Mouse (Mus musculus) CH12.LX (cell line): ENCODE measurements around the gene Slc26a1. TPM values are rescaled to one million over a fixed set of nuclear protein-coding genes. Genes with fewer than 3 reads are reported as not detected.

Source experiments
- DNase-seq: peaks from one replicate; pipeline ENCODE4 v3.0.0-alpha.2; 2013; ENCODE audit errors: extremely low read depth
- H3K27ac ChIP-seq: 2 replicates; pipeline ENCODE4 v1.5.1; 2012; ENCODE audit warnings: low read depth, mild to moderate bottlenecking, control low read depth, moderate library complexity; ENCODE audit not compliant: insufficient read depth
- H3K27me3 ChIP-seq: replicated peaks from 2 replicates; pipeline ENCODE3; 2012; ENCODE audit warnings: inconsistent platforms
- H3K36me3 ChIP-seq, 2 experiments: replicated peaks in 1 of 2; 2 replicates each; pipeline versions ENCODE3 to v1.6.1; 2012; ENCODE audit warnings: inconsistent platforms in 1 of 2, low read length in 1 of 2, mild to moderate bottlenecking in 1 of 2, mixed read lengths in 1 of 2, moderate library complexity in 1 of 2; ENCODE audit not compliant: control insufficient read depth in 1 of 2, insufficient read depth in 1 of 2
- H3K4me1 ChIP-seq, 2 experiments: 2 replicates each; pipeline ENCODE4 v1.6.1; 2012; ENCODE audit warnings: inconsistent platforms in 1 of 2, moderate library complexity in 1 of 2; ENCODE audit not compliant: insufficient read depth in 2 of 2, control insufficient read depth in 1 of 2
- H3K4me2 ChIP-seq: 2 replicates; pipeline ENCODE4 v1.6.1; 2012; ENCODE audit warnings: low read depth, mild to moderate bottlenecking, control low read depth; ENCODE audit not compliant: poor library complexity, insufficient read depth, severe bottlenecking
- H3K4me3 ChIP-seq, 3 experiments: fragments of 150-350 bp in 1 of 3; sonication (generic) in 1 of 3; replicated peaks in 1 of 3; 2 replicates each; pipeline versions ENCODE3 to v1.5.1; 2011 to 2012; ENCODE audit warnings: low read depth in 2 of 3, low read length in 2 of 3, mild to moderate bottlenecking in 2 of 3, moderate library complexity in 2 of 3, control low read depth in 1 of 3, improper control_type of control experiment in 1 of 3, inconsistent platforms in 1 of 3, mixed read lengths in 1 of 3; ENCODE audit not compliant: poor library complexity in 1 of 3
- H3K79me2 ChIP-seq: replicated peaks from 2 replicates; pipeline ENCODE4 v1.6.1; 2012; ENCODE audit warnings: mild to moderate bottlenecking, moderate library complexity; ENCODE audit not compliant: control insufficient read depth, poor library complexity, insufficient read depth, severe bottlenecking; ENCODE audit errors: extremely low read depth
- H3K9ac ChIP-seq: 2 replicates; pipeline ENCODE4 v1.6.1; 2012; ENCODE audit warnings: low read depth, mild to moderate bottlenecking, control low read depth, moderate library complexity; ENCODE audit not compliant: insufficient read depth
- H3K9me3 ChIP-seq: replicated peaks from 2 replicates; pipeline ENCODE3; 2012; ENCODE audit warnings: low read length, inconsistent platforms, mixed read lengths
- BHLHE40 ChIP-seq: IDR thresholded peaks from 2 replicates; pipeline ENCODE4 v1.6.1; 2011; ENCODE audit warnings: mild to moderate bottlenecking, low read depth, low read length, improper control_type of control experiment
- CTCF ChIP-seq, 2 experiments: IDR thresholded peaks in 1 of 2; conservative IDR thresholded peaks in 1 of 2; 2 replicates each; pipeline ENCODE4 v1.5.1; 2011 to 2012; ENCODE audit warnings: low read depth in 2 of 2, low read length in 2 of 2, improper control_type of control experiment in 1 of 2, inconsistent platforms in 1 of 2, mild to moderate bottlenecking in 1 of 2, moderate library complexity in 1 of 2
- ETS1 ChIP-seq: conservative IDR thresholded peaks from 2 replicates; pipeline ENCODE4 v1.6.1; 2012; ENCODE audit warnings: low read depth, mild to moderate bottlenecking, inconsistent platforms, low read length, improper control_type of control experiment, moderate library complexity
- GABPA ChIP-seq: IDR thresholded peaks from 2 replicates; pipeline ENCODE4 v1.6.1; 2012; ENCODE audit warnings: low read depth, low read length, improper control_type of control experiment, inconsistent platforms; ENCODE audit not compliant: insufficient replicate concordance
- HCFC1 ChIP-seq: IDR thresholded peaks from 2 replicates; pipeline ENCODE4 v1.6.1; 2012; ENCODE audit warnings: low read depth, mild to moderate bottlenecking, inconsistent platforms, low read length, improper control_type of control experiment
- IRF4 ChIP-seq: IDR thresholded peaks from 2 replicates; pipeline ENCODE4 v1.6.1; 2014; ENCODE audit warnings: low read depth, mild to moderate bottlenecking, inconsistent platforms, low read length, improper control_type of control experiment
- JUN ChIP-seq: IDR thresholded peaks from 2 replicates; pipeline ENCODE4 v1.6.1; 2011; ENCODE audit warnings: low read depth, mild to moderate bottlenecking, low read length, improper control_type of control experiment, moderate library complexity; ENCODE audit not compliant: insufficient read depth
- MAZ ChIP-seq: IDR thresholded peaks from 2 replicates; pipeline ENCODE4 v1.6.1; 2012; ENCODE audit warnings: low read depth, mild to moderate bottlenecking, inconsistent platforms, low read length, improper control_type of control experiment, moderate library complexity
- NELFE ChIP-seq: IDR thresholded peaks from 2 replicates; pipeline ENCODE4 v1.6.1; 2011; ENCODE audit warnings: low read depth, low read length, improper control_type of control experiment
- POLR2AphosphoS2 ChIP-seq: IDR thresholded peaks from 2 replicates; pipeline ENCODE4 v1.6.1; 2011; ENCODE audit warnings: low read depth, low read length, improper control_type of control experiment
- SIN3A ChIP-seq: IDR thresholded peaks from 2 replicates; pipeline ENCODE4 v1.6.1; 2012; ENCODE audit warnings: low read length, improper control_type of control experiment, inconsistent platforms
- SMC3 ChIP-seq: IDR thresholded peaks from 2 replicates; pipeline ENCODE4 v1.6.1; 2011; ENCODE audit warnings: low read depth, low read length, improper control_type of control experiment
- TBP ChIP-seq: conservative IDR thresholded peaks from 2 replicates; pipeline ENCODE4 v1.6.1; 2011; ENCODE audit warnings: low read depth, low read length, improper control_type of control experiment
- TCF12 ChIP-seq: IDR thresholded peaks from 2 replicates; pipeline ENCODE4 v1.6.1; 2014; ENCODE audit warnings: low read depth, mild to moderate bottlenecking, inconsistent platforms, low read length, improper control_type of control experiment
- UBTF ChIP-seq: IDR thresholded peaks from 2 replicates; pipeline ENCODE4 v1.6.1; 2012; ENCODE audit warnings: low read depth, mild to moderate bottlenecking, inconsistent platforms, low read length, improper control_type of control experiment, moderate library complexity
- USF1 ChIP-seq: IDR thresholded peaks from 2 replicates; pipeline ENCODE4 v1.6.1; 2014; ENCODE audit warnings: low read depth, mild to moderate bottlenecking, inconsistent platforms, low read length, improper control_type of control experiment
- ZC3H11A ChIP-seq: IDR thresholded peaks from 2 replicates; pipeline ENCODE4 v1.6.1; 2012; ENCODE audit warnings: low read depth, mild to moderate bottlenecking, inconsistent platforms, low read length, improper control_type of control experiment
- ZKSCAN1 ChIP-seq: IDR thresholded peaks from 2 replicates; pipeline ENCODE4 v1.6.1; 2012; ENCODE audit warnings: low read depth, inconsistent platforms, low read length, improper control_type of control experiment, borderline replicate concordance
- ZMIZ1 ChIP-seq: IDR thresholded peaks from 2 replicates; pipeline ENCODE4 v1.6.1; 2012; ENCODE audit warnings: low read depth, mild to moderate bottlenecking, inconsistent platforms, low read length, improper control_type of control experiment
- ZNF384 ChIP-seq: IDR thresholded peaks from 2 replicates; pipeline ENCODE4 v1.6.1; 2012; ENCODE audit warnings: low read depth, low read length, improper control_type of control experiment, inconsistent platforms
- dilution Hi-C: fragments of 300-500 bp; cut with MboI; formaldehyde crosslinking; loops from 2 replicates; pipeline ENCODE4 v1.14.3; 2020; ENCODE audit warnings: low sequenced_read_pairs; ENCODE audit not compliant: extremely low pct_unique_long_range_greater_than_20kb, extremely low pct_ligation_motif_present
- in situ Hi-C: fragments of 300-500 bp; cut with MboI; formaldehyde crosslinking; loops from 3 replicates; pipeline ENCODE4 v1.14.3; 2019; ENCODE audit warnings: low sequenced_read_pairs, low pct_ligation_motif_present, low pct_unique_long_range_greater_than_20kb, mixed read lengths
- polyA plus RNA-seq: library from polyadenylated mRNA; unstranded; fragments of >175 nt; gene quantifications from 2 replicates; pipeline ENCODE4 v1.2.1, GENCODE M21; 2012; ENCODE audit warnings: low read depth; ENCODE audit not compliant: insufficient read length
- total RNA-seq, 2 experiments: library from RNA; depleted of rRNA; stranded (reverse); fragments of 300-350 nt in 1 of 2; fragments of >200 nt in 1 of 2; gene quantifications; 2 replicates each; pipeline ENCODE4 v1.2.3; 2012 to 2014

The Slc26a1 gene
- total and polyA plus RNA-seq, 3 experiments = 0.07 to 0.08 TPM; not detected in 1

GRCm38 (mm10) chr5:108669986-108670385 lies 5.4 kb downstream of the Slc26a1 start:
- no peak overlapping the region for H3K27ac ChIP-seq
- H3K9me3 ChIP-seq = no peaks in the 10 kb centered on the region
- H3K4me3 ChIP-seq = peak overlapping the region; percentile 65 to 73 (median 66)
- peak overlapping the region; percentile 65 for H3K4me2 ChIP-seq
- H3K4me1 ChIP-seq = peaks cover 2 to 31% of the 10 kb centered on the region in 2 experiments
- peaks cover 13 to 36% of the 10 kb centered on the region in 2 experiments for H3K36me3 ChIP-seq
- in situ Hi-C loops (loop anchor here (25.0 kb wide), 1 partner anchor 233 kb away; the partner anchor contains the start of genes Atp5k and Mfsd7a), dilution Hi-C loops (no loop called here)
- TF ChIP-seq UBTF (no peak), SMC3 (no peak), BHLHE40 (no peak), TBP (no peak), POLR2AphosphoS2 (no peak), HCFC1 (no peak), ZMIZ1 (no peak), CTCF (conservative IDR thresholded peaks at IDR 0.05 in 1 of 2, IDR thresholded peaks at IDR 0.05 in 1 of 2; ENCODE audit: low read depth in 2 of 2, low read length in 2 of 2) (no peak), IRF4 (no peak), ETS1 (no peak), NELFE (no peak), ZC3H11A (no peak), GABPA (no peak), SIN3A (no peak), USF1 (no peak), JUN (no peak), ZKSCAN1 (no peak), MAZ (no peak), TCF12 (no peak), ZNF384 (no peak)
- H3K9ac ChIP-seq = no peak overlapping the region; the same call in 1 of the 2 replicates
- no peaks in the 10 kb centered on the region for H3K79me2 ChIP-seq
- no peaks in the 10 kb centered on the region for H3K27me3 ChIP-seq
- no peak for DNase-seq
